Mouse (Mus musculus) cortical plate, adult 2 months (tissue): Measurements from ENCODE around the gene Tmem253.

ENCODE experiments used
- CTCF ChIP-seq: fragments of 200-500 bp; IDR thresholded peaks from 2 replicates; pipeline ENCODE4 v1.5.1; 2011; ENCODE audit warnings: mild to moderate bottlenecking, control low read depth, low read length; ENCODE audit not compliant: insufficient read depth; ENCODE audit errors: extremely low read depth
- POLR2A ChIP-seq: fragments of 200-500 bp; IDR thresholded peaks from 2 replicates; pipeline ENCODE4 v1.6.1; 2011; ENCODE audit warnings: mild to moderate bottlenecking, low read length, control low read depth; ENCODE audit not compliant: insufficient read depth; ENCODE audit errors: extremely low read depth

- TF ChIP-seq CTCF, result no peak
- no peak for TF ChIP-seq POLR2A
These were observed 32.2 kb upstream of the Tmem253 start for GRCm38 (mm10) chr14:51983251-51983650.
